Mouse (Mus musculus): ENCODE data around the gene Cib4.

Cib4 gene

DNA sequence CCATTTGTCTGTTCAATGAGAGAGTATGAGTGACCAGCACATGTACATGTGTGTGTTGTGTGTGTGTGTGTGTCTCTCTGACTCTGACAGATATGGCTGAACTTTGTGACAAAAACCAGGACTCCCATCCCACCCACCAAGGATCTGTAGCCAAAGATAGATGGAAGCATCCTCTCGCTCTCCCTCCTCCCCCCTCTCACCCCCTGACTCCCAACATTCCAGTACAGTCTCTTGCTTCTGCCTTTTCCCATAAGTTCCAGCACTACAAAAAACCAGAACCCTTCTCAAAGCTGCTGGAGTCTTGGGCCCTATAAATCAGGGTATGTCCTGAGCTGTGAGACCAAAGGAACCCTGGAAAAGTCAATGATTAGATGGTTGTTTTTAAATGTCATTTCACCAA lies 22.8 kb upstream of the Cib4 start:
- DNase-seq, result no peak

DNA sequence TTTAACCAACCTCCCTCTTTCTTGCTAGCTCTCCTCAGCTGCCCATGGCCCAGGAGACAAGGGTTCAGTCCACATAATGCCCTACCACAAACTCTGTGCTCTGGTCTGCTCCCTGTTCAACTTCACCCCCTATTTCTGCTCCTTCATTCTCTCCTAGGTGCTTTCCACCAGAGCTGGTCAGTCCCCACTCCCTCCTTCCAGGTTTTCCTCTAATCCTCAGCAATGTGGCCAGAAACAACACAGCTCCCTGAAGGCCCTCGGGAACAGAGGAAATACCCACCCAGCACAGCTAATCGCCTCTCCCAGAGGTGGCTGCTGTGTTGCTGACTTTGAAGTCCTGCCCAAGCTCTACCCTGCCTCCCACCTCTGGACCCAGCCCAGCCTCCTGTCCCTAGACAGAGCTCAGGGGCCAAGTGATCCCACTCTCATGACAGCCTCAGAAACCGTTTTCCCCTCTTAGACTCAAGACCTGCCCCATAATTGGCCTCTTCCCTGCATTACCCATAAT lies 14.4 kb upstream of the Cib4 start:
- peak; percentile 92 for DNase-seq

DNA sequence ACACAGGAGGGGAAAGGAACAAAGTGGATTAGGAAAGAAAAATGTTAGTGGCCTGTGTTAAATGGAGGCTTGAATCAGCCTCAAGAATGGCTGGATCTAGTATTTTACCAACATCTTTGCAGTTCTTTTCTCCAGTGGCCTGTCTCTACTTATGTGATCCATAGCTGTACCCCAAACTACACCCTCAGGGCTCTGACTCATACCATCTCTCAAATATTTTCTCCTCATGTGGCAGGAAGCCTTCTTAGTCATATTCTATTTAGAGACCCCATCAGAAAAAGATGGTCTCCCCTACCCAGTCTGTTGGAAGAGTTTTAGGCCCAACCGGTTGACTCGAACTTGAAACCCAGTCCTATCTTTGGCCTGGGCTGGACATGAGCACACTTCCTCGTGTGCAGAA lies 13.8 kb upstream of the Cib4 start:
- no peak for DNase-seq

GRCm38 (mm10) chr5:30556284-30556683 lies 10.6 kb upstream of the Cib4 start:
- no peak for DNase-seq

- DNase-seq, result no peak
Observed at GRCm38 (mm10) chr5:30554981-30555380, 9.3 kb upstream of the Cib4 start.

DNA sequence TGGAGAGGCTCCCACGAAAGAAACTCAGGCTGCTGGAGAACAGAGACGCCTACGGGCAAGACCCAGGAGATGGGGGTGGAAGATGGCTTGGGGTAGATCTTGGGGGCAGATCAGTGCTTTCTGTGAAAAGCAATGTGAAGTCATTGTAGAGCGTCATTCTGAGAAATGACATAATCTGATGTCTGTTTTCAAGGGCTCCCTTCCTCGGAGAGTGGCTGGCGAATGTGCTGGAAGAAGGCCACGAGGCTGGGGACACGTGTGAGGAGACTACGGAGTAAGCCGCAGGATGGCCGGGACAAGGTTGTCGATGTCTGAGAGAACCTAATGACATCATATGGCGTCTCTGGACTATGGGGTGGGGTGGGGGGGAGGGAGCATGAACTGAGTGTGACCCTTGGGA lies 8.3 kb upstream of the Cib4 start:
- DNase-seq, result no peak

DNA sequence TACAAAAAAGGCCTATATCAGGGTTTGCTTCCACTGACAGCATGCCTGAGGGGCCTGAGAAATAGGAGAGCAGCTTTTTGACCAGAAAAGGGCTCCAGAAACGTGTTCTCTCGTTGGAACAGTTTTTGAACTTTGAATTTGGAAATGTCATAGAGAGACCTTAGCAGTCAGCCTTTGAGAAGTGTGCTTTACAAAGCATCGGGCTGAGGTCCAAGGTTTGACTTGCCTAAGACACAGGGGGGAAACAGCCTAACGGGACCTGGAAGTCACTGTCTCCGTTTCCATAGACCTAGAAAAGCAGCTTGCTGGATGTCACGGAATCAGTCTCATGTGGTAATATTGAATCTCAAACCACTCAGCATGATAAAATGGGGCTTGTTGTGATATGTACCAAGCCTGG lies 6.4 kb upstream of the Cib4 start:
- DNase-seq, result no peak

GRCm38 (mm10) chr5:30551022-30551638 lies 5.5 kb upstream of the Cib4 start:
- DNase-seq, result no peak

DNA sequence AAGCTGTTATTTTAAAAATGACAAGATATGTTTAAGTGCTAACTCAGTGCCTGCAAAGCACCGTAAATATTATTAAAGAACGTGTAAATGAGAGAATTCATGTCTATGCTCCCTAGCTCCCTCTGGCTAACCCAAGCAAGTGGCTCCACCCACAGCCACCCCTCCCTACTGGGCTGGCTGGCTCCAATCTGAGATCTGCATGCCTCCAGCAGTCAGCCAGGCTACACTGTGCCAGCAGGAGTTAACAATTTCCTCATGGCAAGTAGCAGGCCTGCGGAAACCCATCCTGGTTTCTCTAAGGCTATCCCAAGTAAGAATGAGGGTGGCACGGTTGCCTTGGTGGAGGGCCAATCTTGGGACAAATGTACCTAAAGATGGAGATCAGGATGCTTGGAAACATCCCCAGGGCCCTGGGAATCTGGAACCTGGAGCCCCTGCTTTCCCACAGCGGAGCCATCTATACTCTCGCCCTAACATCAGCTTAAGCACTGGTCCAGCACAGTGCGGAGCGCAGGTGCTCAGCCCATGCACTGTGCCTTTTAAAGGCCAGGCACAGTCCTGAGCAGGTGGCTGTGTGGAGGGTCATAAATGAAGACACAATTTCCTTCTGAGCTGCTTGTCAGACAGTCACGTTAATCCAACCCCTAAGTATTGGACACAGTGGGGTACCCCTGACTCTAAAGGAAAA lies 4.8 kb upstream of the Cib4 start:
- no peak for DNase-seq

- no peak for DNase-seq
Observed at GRCm38 (mm10) chr5:30548681-30549080, 3.0 kb upstream of the Cib4 start.

DNA sequence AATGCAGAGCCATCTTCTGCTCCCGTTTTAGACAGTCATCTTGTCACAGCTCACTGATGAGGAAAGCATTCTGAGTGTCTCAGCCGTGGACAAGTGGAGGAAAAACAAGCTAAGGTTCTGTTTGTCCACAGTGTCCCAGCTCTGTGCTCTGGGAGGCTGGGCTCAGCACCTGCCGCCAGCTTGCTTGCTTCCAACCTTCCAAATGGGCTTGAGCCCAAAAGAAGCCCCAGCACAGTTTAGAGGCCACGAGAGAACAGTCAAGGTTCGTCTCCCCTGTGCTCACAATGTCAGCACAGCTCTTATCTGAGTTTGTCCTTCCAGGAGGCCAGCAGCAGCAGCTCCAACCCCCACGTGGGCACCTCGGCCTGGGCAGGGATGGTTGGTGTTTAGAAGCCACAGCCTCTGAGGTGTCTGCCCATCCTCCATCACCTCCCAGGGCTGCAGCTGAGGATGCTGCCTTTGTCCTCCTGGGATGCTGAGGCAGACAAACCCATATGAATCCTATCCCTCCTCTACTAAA lies 9.5 kb downstream of the Cib4 start:
- DNase-seq, result no peak

GRCm38 (mm10) chr5:30534637-30535036 lies 11.0 kb downstream of the Cib4 start:
- no peak for DNase-seq

GRCm38 (mm10) chr5:30528906-30529305 lies 16.7 kb downstream of the Cib4 start:
- no peak for DNase-seq

- no peak for DNase-seq
Observed at GRCm38 (mm10) chr5:30527129-30527528, 18.5 kb downstream of the Cib4 start.

- no peak for DNase-seq
Observed at GRCm38 (mm10) chr5:30525920-30526836, 19.5 kb downstream of the Cib4 start.

- DNase-seq, result peak; percentile 90
Observed at GRCm38 (mm10) chr5:30524213-30524612, 21.4 kb downstream of the Cib4 start.

DNA sequence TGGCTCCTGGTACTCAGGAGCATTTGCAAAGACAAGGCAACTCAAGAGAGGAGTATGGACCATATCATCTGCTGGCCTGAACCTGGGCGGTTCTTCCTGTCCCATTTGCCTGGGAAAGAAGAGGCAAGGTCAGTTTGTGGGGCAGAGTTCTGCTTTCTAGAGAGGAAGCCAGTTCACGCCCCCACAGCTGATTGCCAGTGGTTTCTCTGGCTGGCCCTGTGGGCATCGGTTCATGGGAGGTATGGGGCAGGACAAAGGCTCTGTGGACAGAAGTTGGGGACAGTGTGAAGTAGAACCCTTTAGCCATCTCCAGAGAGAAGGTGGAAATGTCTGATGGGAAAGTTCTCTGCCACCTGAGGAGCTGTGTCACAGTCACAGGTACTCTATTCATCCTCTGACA lies 22.5 kb downstream of the Cib4 start:
- no peak for DNase-seq

DNA sequence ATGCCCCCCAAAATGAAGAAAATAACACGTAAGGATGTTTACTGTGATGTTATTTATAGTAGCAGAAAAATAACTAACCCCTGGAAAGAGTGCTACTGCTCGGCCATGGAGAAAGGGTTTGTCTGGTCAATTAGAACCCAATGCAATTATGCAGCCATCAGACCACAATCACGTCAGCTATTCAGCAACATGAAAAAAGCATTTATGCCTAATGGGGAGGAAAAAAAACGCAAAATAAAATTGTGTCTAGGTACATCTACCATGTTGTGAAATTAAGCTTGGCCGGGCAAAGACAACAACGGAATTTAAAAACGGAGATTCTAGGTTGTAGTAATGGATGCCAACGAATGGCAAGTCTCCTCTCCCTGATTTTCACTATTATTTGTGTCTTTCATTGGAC lies 23.2 kb downstream of the Cib4 start:
- no peak for DNase-seq

GRCm38 (mm10) chr5:30520214-30520732 lies 25.4 kb downstream of the Cib4 start:
- DNase-seq, result no peak

DNA sequence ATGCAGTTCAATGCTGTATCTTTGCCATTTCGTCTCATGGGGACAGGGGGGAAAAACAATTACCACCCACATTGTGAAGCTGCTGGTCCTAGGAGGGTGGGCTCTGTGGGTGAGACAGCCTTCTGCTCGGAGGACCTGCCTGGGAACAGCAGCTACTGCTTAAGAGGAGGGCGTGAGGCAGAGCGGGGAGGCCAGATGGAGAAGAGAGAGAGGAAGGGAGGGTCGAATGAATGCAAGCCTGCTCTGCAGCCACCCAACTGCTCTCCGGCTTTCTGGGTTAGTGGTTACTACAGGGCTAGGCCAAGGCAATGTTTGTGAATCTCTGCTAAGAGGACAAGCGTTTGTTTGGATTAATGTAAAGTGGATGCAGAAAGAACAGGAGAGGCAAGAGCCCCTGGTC lies 26.1 kb downstream of the Cib4 start:
- no peak for DNase-seq

- no peak for DNase-seq
Observed at GRCm38 (mm10) chr5:30518547-30518946, 27.1 kb downstream of the Cib4 start.

DNA sequence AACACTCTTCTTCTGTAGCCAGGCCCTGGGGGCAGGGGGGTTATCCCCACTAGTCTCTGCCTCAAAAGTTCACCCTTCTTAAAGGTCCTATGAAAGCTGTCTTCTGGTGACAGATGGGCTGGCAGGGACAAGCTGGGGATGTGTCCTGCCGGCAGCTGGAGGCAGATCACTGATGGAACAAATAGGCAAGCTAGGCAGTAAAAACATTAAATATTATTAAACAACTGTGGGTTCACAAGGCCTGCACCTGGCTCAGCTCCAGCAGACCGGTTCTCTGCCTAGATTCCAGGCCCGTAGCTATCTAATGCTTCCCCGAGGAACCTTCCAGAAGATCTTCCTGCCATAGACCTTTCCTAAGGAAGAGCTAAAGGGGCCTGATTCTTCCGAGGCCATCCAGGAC lies 27.5 kb downstream of the Cib4 start:
- DNase-seq, result no peak

GRCm38 (mm10) chr5:30516376-30516775 lies 29.3 kb downstream of the Cib4 start:
- peak; percentile 93 for DNase-seq
